Mouse (Mus musculus): Measurements from ENCODE around the gene Ufsp2. TPM values are rescaled to one million over a fixed set of nuclear protein-coding genes. Genes with fewer than 3 reads are reported as not detected.

Ufsp2 gene
- polyA plus RNA-seq, 1 experiment from 2014 or later, result 51.7 TPM

GRCm38 (mm10) chr8:46022758-46023157, 47.4 kb downstream of the Ufsp2 start:
- no peak overlapping the region for H3K27ac ChIP-seq
- no peak overlapping the region for H3K4me2 ChIP-seq
- 83% methylated on average over 9 of the region's 9 CpGs for WGBS
- no peaks in the 10 kb centered on the region for H3K27me3 ChIP-seq
- no peaks in the 10 kb centered on the region for H3K36me3 ChIP-seq
- no peak overlapping the region for H3K9ac ChIP-seq
- H3K4me1 ChIP-seq (replicated peaks), result no peaks in the 10 kb centered on the region; the same call in 1 of the 2 replicates
- H3K9me3 ChIP-seq (replicated peaks), result no peaks in the 10 kb centered on the region
- H3K4me3 ChIP-seq, result no peak overlapping the region
- ATAC-seq (replicated peaks; ENCODE audit: insufficient number of reproducible peaks, insufficient read depth, low FRiP score, low read depth), result no peak

DNA sequence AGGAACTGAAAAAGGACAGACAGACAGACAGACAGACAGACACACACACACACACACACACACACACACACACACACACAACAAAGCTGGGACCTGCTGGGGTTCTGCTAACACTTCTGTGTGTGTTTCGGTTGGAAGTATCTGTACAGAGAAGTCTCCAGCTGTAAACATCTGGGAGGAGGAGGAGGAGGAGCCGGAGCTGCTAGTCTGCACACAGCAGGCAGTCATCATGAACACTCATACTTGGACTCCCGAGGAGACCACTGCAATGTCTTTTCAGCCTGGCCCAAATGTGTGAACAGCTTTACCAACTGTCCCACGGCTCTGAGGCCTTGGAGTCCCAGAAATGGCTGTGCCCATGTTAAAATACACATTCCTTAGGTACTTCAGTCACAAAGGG, 49.1 kb downstream of the Ufsp2 start:
- ATAC-seq (replicated peaks; ENCODE audit: insufficient number of reproducible peaks, insufficient read depth, low FRiP score, low read depth), result no peak
- WGBS, result 55% methylated on average over 4 of the region's 4 CpGs

GRCm38 (mm10) chr8:46036217-46036616, 60.9 kb downstream of the Ufsp2 start:
- no peak overlapping the region for H3K4me3 ChIP-seq
- no peak for ATAC-seq (replicated peaks; ENCODE audit: insufficient number of reproducible peaks, insufficient read depth, low FRiP score, low read depth)
- H3K36me3 ChIP-seq, result 0 out of 2 replicates have a peak, but pooled peaks cover 2% of the 10 kb centered on the region
- no peaks in the 10 kb centered on the region for H3K9me3 ChIP-seq (replicated peaks)
- peaks cover 7% of the 10 kb centered on the region for H3K4me1 ChIP-seq (replicated peaks)
- no peaks in the 10 kb centered on the region for H3K27me3 ChIP-seq
- no peak overlapping the region for H3K4me2 ChIP-seq
- no peak overlapping the region for H3K27ac ChIP-seq
- no peak overlapping the region for H3K9ac ChIP-seq
- WGBS, result 77% methylated on average over 11 of the region's 11 CpGs

More for the DNA sequence above, 49.1 kb downstream of the Ufsp2 start:
- H3K4me1 ChIP-seq (replicated peaks), result no peaks in the 10 kb centered on the region; the same call in 1 of the 2 replicates
- no peak overlapping the region for H3K4me3 ChIP-seq
- no peak overlapping the region for H3K4me2 ChIP-seq
- H3K36me3 ChIP-seq, result no peaks in the 10 kb centered on the region
- H3K9me3 ChIP-seq (replicated peaks), result no peaks in the 10 kb centered on the region
- no peaks in the 10 kb centered on the region for H3K27me3 ChIP-seq
- no peak overlapping the region for H3K9ac ChIP-seq
- H3K27ac ChIP-seq, result no peak overlapping the region

DNA sequence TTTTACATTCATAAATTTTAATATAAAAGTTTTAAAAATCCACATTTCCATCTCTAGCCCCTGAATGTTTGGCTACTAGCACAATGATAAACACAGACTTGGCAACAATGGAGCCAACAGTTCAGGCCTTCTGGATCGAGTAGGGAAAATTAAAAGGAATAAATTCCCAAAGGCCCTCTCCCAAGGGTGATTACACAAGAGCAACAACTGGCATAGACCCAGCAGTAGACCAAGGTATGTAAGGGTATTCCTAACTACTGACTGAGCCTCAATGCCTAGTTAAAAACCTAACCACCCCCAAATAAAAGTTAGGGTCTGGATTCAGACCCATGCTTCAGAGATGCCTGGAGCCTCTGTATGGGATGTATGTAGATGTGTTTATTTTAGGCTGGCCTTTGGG, 64.3 kb downstream of the Ufsp2 start:
- H3K27me3 ChIP-seq, result no peaks in the 10 kb centered on the region
- H3K9ac ChIP-seq, result no peak overlapping the region
- peaks cover 7% of the 10 kb centered on the region for H3K4me1 ChIP-seq (replicated peaks)
- ATAC-seq (replicated peaks; ENCODE audit: insufficient number of reproducible peaks, insufficient read depth, low FRiP score, low read depth), result no peak
- H3K9me3 ChIP-seq (replicated peaks), result no peaks in the 10 kb centered on the region
- no peak overlapping the region for H3K4me2 ChIP-seq
- no peak overlapping the region for H3K4me3 ChIP-seq
- 67% methylated on average over 1 of the region's 1 CpGs for WGBS
- H3K36me3 ChIP-seq, result peaks cover 8% of the 10 kb centered on the region; the same call in 1 of the 2 replicates
- H3K27ac ChIP-seq, result no peak overlapping the region

GRCm38 (mm10) chr8:46040260-46040659, 64.9 kb downstream of the Ufsp2 start:
- WGBS, result 49% methylated on average over 13 of the region's 13 CpGs
- Histone ChIP-seq H3K4me3 (no peak overlapping the region), H3K4me1 (replicated peaks) (peaks cover 7% of the 10 kb centered on the region), H3K27ac (no peak overlapping the region), H3K27me3 (no peaks in the 10 kb centered on the region), H3K9me3 (replicated peaks) (no peaks in the 10 kb centered on the region), H3K9ac (no peak overlapping the region), H3K36me3 (peaks cover 8% of the 10 kb centered on the region; the same call in 1 of the 2 replicates), H3K4me2 (no peak overlapping the region)
- ATAC-seq (replicated peaks; ENCODE audit: insufficient number of reproducible peaks, insufficient read depth, low FRiP score, low read depth), result no peak

Other genes with a start within 250 kb of the Ufsp2 start
- gene Pdlim3, start 90.1 kb upstream of the Ufsp2 start, polyA plus RNA-seq (2015; fragmentation: Nextera tagmentation; extraction: Ambion mirVana), result 148 and 174 TPM in 2 replicates
- gene Ccdc110, start 40.9 kb upstream of the Ufsp2 start, polyA plus RNA-seq (2015; fragmentation: Nextera tagmentation; extraction: Ambion mirVana), result not detected in 2 replicates
- 3.0 and 3.2 TPM in 2 replicates for gene 1700029J07Rik, start 276 bp upstream of the Ufsp2 start, polyA plus RNA-seq (2015; fragmentation: Nextera tagmentation; extraction: Ambion mirVana)
- 0.76 and 1.1 TPM in 2 replicates for gene Lrp2bp, start 23.8 kb downstream of the Ufsp2 start, polyA plus RNA-seq (2015; fragmentation: Nextera tagmentation; extraction: Ambion mirVana)
- 17.9 and 19.6 TPM in 2 replicates for gene Ankrd37, start 30.2 kb downstream of the Ufsp2 start, polyA plus RNA-seq (2015; fragmentation: Nextera tagmentation; extraction: Ambion mirVana)
- gene Cfap97, start 176.2 kb downstream of the Ufsp2 start, polyA plus RNA-seq (2015; fragmentation: Nextera tagmentation; extraction: Ambion mirVana), result 16.2 and 20.5 TPM in 2 replicates
- 3.1 and 4.3 TPM in 2 replicates for gene Snx25, start 176.6 kb downstream of the Ufsp2 start, polyA plus RNA-seq (2015; fragmentation: Nextera tagmentation; extraction: Ambion mirVana)
- 2,014 and 2,378 TPM in 2 replicates for gene Slc25a4, start 235.8 kb downstream of the Ufsp2 start, polyA plus RNA-seq (2015; fragmentation: Nextera tagmentation; extraction: Ambion mirVana)